Mouse (Mus musculus): ENCODE measurements around the gene Tsfm. TPM values are rescaled to one million over a fixed set of nuclear protein-coding genes. Genes with fewer than 3 reads are reported as not detected.

Tsfm gene
- total and polyA plus RNA-seq, 2 experiments from 2014 or later = 49.0 to 62.7 TPM

DNA sequence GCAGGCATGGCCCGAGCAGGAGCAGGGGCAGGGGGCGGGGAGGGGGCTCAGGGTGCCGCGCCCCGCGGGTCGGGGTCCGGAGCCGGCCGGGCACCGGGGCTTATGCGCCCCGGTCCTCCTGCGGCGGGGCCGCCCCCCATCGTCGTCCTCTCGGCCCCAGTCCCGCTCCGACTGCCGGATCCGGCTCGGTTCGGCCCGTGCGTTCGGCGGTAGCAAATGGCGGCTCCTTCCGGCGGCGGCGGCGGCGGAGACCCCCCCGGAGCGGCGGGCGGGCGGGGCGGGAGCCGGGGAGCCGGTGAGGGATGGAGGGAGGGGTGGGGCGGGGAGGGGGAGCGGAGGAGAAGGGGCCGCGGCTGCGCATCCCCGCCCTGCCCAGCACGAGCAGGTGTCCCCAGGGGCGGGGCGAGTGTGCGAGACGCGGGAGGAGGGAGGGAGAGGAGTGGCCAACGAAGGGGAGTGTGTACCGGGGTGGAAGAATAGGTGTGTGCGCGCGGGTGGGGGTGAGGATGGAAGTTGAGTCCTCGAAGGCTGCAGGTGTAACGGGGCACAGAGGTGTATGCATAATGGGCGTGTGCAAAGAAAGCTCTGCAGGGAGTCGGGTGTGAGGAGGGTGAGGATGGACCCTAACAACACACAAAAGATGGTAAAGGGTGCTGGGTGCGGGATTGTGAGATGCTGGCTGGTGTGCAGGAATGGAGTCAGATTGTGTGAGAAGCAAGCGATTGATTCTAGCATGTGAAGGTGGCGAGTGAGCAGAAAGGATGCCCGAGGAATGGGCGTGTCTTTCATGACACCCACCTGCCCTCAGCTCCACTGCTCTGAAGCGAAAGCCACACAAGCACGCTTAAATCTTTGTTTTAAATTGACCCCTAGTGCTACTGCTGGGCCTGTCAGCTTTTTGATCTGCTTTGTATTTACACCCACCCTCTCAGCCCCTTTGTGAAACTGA lies 29.6 kb upstream of the Tsfm start, which contains the start of gene March9:
Gene March9, minus strand, starts transcription at position 217 of the 949 bp plus-strand sequence.
- peak within 1 kb of the TSS; percentile 92 for H3K27ac ChIP-seq
- TF ChIP-seq CTCF (IDR thresholded peaks at IDR 0.05; ENCODE audit: low read depth) = no peak
- peak within 1 kb of the TSS; percentile 93 for H3K9ac ChIP-seq (replicated peaks; ENCODE audit: low read length)
- 1% methylated on average over 68 of the region's 72 CpGs for WGBS
- peak within 1 kb of the TSS; percentile 88 for H3K4me2 ChIP-seq (ENCODE audit: low read depth, low read length)
- H3K36me3 ChIP-seq (ENCODE audit: insufficient read depth, low read length) = peaks cover 28% of the 10 kb centered on the region
- H3K4me1 ChIP-seq (ENCODE audit: insufficient read depth, low read length) = peaks cover 12% of the 10 kb centered on the region; the same call in 1 of the 2 replicates
- H3K9me3 ChIP-seq (ENCODE audit: low read length) = no peaks in the 10 kb centered on the region
- H3K4me3 ChIP-seq (ENCODE audit: low read length) = peak within 1 kb of the TSS; percentile 86
- peak; percentile 41 for ATAC-seq
- DNase-seq (ENCODE audit: low spot score) = peak; percentile 93
- no peaks in the 10 kb centered on the region for H3K27me3 ChIP-seq (ENCODE audit: insufficient read depth, low read length)

DNA sequence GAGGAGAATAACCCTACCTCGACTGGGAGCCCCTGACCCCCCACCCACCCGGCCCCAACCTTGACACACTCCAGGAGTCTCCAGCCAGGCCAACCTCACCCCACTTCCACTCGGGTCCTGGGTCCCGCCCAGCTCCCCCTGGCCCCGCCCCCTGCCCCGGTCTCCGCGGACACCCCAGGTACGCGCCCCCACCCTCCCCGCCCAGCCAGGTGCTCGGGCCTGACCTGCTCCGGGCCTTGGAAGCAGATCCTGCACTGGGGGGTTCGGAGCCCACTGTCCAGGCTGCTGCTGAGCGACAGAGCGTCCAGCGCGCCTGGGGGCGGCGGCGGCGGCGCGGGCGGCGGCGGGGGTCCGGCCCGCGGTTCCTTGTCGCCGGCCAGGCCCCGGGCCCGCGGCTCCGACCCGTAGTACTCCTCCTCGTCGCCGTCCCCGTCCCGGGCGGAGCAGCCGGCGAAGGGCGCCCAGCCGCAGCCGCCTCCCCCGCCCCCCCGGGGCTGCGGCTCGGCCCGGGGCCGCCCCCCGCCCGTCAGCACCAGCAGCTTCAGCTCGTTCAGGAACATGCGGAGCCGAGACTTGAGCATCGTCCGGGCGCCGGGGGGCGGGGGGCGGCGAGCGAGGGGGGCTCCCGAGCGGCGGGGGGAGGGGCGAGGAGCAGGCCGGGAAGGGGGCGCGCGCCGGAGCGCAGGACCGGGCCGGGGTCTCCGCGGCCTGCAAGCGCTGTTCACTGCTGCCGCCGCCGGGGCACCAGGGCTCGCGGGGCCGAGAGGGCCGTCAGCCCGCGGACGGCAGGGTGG lies 28.7 kb upstream of the Tsfm start:
- peaks cover 29% of the 10 kb centered on the region for H3K36me3 ChIP-seq (ENCODE audit: insufficient read depth, low read length)
- TF ChIP-seq CTCF (IDR thresholded peaks at IDR 0.05; ENCODE audit: low read depth) = no peak
- peak overlapping the region; percentile 88 for H3K4me2 ChIP-seq (ENCODE audit: low read depth, low read length)
- H3K9me3 ChIP-seq (ENCODE audit: low read length) = no peaks in the 10 kb centered on the region
- H3K27ac ChIP-seq = peak overlapping the region; percentile 92
- ATAC-seq (no peak), DNase-seq (ENCODE audit: low spot score) (peak; percentile 66)
- WGBS = under 1% methylated on average over 62 of the region's 92 CpGs
- peak overlapping the region; percentile 93 for H3K9ac ChIP-seq (replicated peaks; ENCODE audit: low read length)
- H3K4me1 ChIP-seq (ENCODE audit: insufficient read depth, low read length) = peaks cover 6% of the 10 kb centered on the region; the same call in 1 of the 2 replicates
- H3K27me3 ChIP-seq (ENCODE audit: insufficient read depth, low read length) = no peaks in the 10 kb centered on the region
- H3K4me3 ChIP-seq (ENCODE audit: low read length) = peak overlapping the region; percentile 86

DNA sequence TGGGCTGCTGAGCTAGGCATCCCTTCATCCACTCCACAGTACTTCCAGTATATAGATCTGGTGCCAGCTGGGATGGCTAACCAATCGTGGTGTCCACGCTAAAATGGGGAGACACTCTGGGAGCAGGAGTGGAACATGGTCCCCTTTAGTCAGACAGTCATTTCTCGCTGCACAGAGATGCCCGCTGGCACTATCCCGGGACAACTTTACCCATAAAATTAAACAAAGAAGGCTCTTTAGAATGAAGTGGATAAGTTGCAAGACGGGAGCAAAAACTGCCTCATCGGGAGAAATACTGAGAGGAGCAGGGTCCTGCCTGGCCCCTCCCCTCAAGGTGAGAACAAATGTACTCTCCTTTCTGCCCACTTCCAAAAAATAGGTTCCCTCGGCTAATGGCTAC lies 28.1 kb upstream of the Tsfm start:
- peaks cover 35% of the 10 kb centered on the region for H3K36me3 ChIP-seq (ENCODE audit: insufficient read depth, low read length)
- peaks cover 5% of the 10 kb centered on the region; the same call in 1 of the 2 replicates for H3K4me1 ChIP-seq (ENCODE audit: insufficient read depth, low read length)
- TF ChIP-seq CTCF (IDR thresholded peaks at IDR 0.05; ENCODE audit: low read depth) = no peak
- 3% methylated on average over 8 of the region's 8 CpGs for WGBS
- no peaks in the 10 kb centered on the region for H3K27me3 ChIP-seq (ENCODE audit: insufficient read depth, low read length)
- H3K4me3 ChIP-seq (ENCODE audit: low read length) = peak overlapping the region; percentile 86
- ATAC-seq (no peak), DNase-seq (ENCODE audit: low spot score) (no peak)
- no peaks in the 10 kb centered on the region for H3K9me3 ChIP-seq (ENCODE audit: low read length)
- H3K4me2 ChIP-seq (ENCODE audit: low read depth, low read length) = peak overlapping the region; percentile 88
- peak overlapping the region; percentile 93 for H3K9ac ChIP-seq (replicated peaks; ENCODE audit: low read length)
- H3K27ac ChIP-seq = peak overlapping the region; percentile 92; the same call in 1 of the 2 replicates

DNA sequence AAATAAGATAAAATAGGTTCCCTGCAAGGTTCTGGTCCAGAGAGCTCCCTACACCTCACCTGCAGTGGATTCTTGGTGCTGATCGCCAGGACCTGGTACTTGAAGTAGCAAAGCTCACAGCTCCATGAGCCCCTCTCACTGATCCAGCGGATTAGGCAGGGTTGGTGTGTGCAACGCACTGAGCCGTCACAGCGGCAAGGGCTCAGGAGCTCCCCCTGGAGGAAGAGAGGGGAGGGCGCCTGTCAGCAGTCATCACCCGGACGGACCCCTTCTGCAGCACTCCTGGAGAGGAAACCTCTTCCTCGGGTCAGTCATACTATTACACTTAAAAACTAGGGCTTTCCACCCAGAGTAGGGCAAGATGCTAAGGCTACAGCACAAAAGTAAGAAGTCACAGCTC lies 27.5 kb upstream of the Tsfm start:
- peak overlapping the region; percentile 86 for H3K4me3 ChIP-seq (ENCODE audit: low read length)
- no peak overlapping the region; the same call in 1 of the 2 replicates for H3K9ac ChIP-seq (replicated peaks; ENCODE audit: low read length)
- H3K27me3 ChIP-seq (ENCODE audit: insufficient read depth, low read length) = no peaks in the 10 kb centered on the region
- ATAC-seq (peak; percentile 21; the same call in 1 of the 2 replicates), DNase-seq (ENCODE audit: low spot score) (peak; percentile 84)
- peak; percentile 95 for TF ChIP-seq CTCF (IDR thresholded peaks at IDR 0.05; ENCODE audit: low read depth)
- no peaks in the 10 kb centered on the region for H3K9me3 ChIP-seq (ENCODE audit: low read length)
- H3K36me3 ChIP-seq (ENCODE audit: insufficient read depth, low read length) = peaks cover 35% of the 10 kb centered on the region
- peaks cover 5% of the 10 kb centered on the region; the same call in 1 of the 2 replicates for H3K4me1 ChIP-seq (ENCODE audit: insufficient read depth, low read length)
- 0% methylated on average over 9 of the region's 9 CpGs for WGBS
- no peak overlapping the region for H3K27ac ChIP-seq
- peak overlapping the region; percentile 88 for H3K4me2 ChIP-seq (ENCODE audit: low read depth, low read length)

DNA sequence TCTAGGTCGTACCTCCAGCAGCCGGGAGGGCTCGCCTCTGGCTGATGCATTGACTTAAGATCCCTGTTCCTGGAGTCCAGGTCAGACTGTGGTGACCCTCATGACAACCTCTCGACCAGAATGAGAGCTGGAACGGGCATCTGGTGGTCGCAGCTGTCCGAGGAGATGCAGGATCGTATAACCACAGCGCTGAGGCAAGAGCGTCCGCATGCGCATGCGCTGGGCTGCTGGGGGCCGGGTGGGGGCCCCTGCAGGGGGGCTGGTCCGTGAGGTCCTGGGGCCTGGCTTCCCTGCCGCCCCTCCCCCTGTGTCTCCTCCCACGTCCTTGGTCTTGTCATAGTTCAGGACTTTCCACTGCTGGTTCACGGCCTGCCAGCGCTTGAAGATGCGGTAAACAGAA lies 25.9 kb upstream of the Tsfm start:
- ATAC-seq (no peak), DNase-seq (ENCODE audit: low spot score) (no peak)
- Histone ChIP-seq H3K4me3 (ENCODE audit: low read length) (no peak overlapping the region), H3K36me3 (ENCODE audit: insufficient read depth, low read length) (peaks cover 35% of the 10 kb centered on the region), H3K4me1 (ENCODE audit: insufficient read depth, low read length) (peaks cover 3% of the 10 kb centered on the region; the same call in 1 of the 2 replicates), H3K4me2 (ENCODE audit: low read depth, low read length) (no peak overlapping the region), H3K27me3 (ENCODE audit: insufficient read depth, low read length) (no peaks in the 10 kb centered on the region), H3K27ac (no peak overlapping the region), H3K9ac (replicated peaks; ENCODE audit: low read length) (no peak overlapping the region), H3K9me3 (ENCODE audit: low read length) (no peaks in the 10 kb centered on the region)
- TF ChIP-seq CTCF (IDR thresholded peaks at IDR 0.05; ENCODE audit: low read depth) = no peak
- 88% methylated on average over 20 of the region's 20 CpGs for WGBS

DNA sequence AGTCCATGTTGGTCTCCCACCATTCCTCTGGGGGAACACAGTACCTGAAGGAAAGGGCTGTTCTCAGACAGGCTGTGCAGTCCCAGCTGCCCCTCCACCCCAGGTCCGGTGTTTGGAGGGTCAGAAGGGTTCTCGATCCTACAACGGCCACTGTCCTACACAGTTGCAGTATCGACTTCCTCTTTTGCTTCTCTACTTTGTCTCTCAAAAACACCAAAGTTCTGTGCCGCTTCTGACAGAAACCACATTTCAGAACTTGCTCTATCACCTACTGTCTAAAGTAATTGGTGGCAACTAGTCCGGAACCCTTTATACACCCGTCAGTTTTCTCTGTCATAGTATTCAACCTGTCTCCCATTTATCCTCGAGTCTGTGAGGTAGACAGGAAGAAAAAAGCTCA lies 24.8 kb upstream of the Tsfm start:
- no peak for TF ChIP-seq CTCF (IDR thresholded peaks at IDR 0.05; ENCODE audit: low read depth)
- ATAC-seq (no peak), DNase-seq (ENCODE audit: low spot score) (no peak)
- H3K27ac ChIP-seq = no peak overlapping the region
- H3K4me2 ChIP-seq (ENCODE audit: low read depth, low read length) = no peak overlapping the region
- H3K9me3 ChIP-seq (ENCODE audit: low read length) = no peaks in the 10 kb centered on the region
- H3K4me3 ChIP-seq (ENCODE audit: low read length) = no peak overlapping the region
- peaks cover 35% of the 10 kb centered on the region for H3K36me3 ChIP-seq (ENCODE audit: insufficient read depth, low read length)
- H3K9ac ChIP-seq (replicated peaks; ENCODE audit: low read length) = no peak overlapping the region
- no peaks in the 10 kb centered on the region for H3K4me1 ChIP-seq (ENCODE audit: insufficient read depth, low read length)
- 94% methylated on average over 8 of the region's 8 CpGs for WGBS
- H3K27me3 ChIP-seq (ENCODE audit: insufficient read depth, low read length) = peaks cover 5% of the 10 kb centered on the region; the same call in 1 of the 2 replicates

Measured in hindbrain, postnatal 0 days (tissue).